Mouse (Mus musculus) heart, embryonic 15.5 days (tissue): ENCODE measurements at regions not wholly inside any gene's neighbourhood (a gene's known extent, or its start where the extent isn't known, plus 50 kb on each side); places are given as distances from the start of the nearest gene placed in this dataset.

Experiments used
- ATAC-seq: fragments of 200-750 bp; cut with Nextera tagmentation; replicated peaks from 2 replicates; pipeline ENCODE4 v1.8.0; 2017; ENCODE audit warnings: low read depth, moderate TSS enrichment; ENCODE audit not compliant: insufficient number of reproducible peaks, insufficient read depth, low FRiP score
- H3K27ac ChIP-seq: fragments of 300-500 bp; sonication (generic); 2 replicates; pipeline ENCODE4 v1.5.1; 2015; ENCODE audit warnings: mild to moderate bottlenecking, inconsistent platforms
- H3K27me3 ChIP-seq: fragments of 300-500 bp; sonication (generic); 2 replicates; pipeline ENCODE4 v1.6.1; 2015; ENCODE audit warnings: inconsistent platforms
- H3K36me3 ChIP-seq: fragments of 300-500 bp; sonication (generic); 2 replicates; pipeline ENCODE4 v1.6.1; 2015; ENCODE audit warnings: mild to moderate bottlenecking, inconsistent platforms
- H3K4me1 ChIP-seq: fragments of 300-500 bp; sonication (generic); replicated peaks from 2 replicates; pipeline ENCODE4 v1.6.1; 2015; ENCODE audit warnings: inconsistent platforms
- H3K4me2 ChIP-seq: fragments of 300-500 bp; sonication (generic); 2 replicates; pipeline ENCODE4 v1.6.1; 2015; ENCODE audit warnings: inconsistent platforms, mild to moderate bottlenecking, moderate library complexity
- H3K4me3 ChIP-seq: fragments of 300-500 bp; sonication (generic); 2 replicates; pipeline ENCODE4 v1.5.1; 2015; ENCODE audit warnings: mild to moderate bottlenecking, inconsistent platforms
- H3K9ac ChIP-seq: fragments of 300-500 bp; sonication (generic); 2 replicates; pipeline ENCODE4 v1.6.1; 2015; ENCODE audit warnings: mild to moderate bottlenecking, inconsistent platforms
- H3K9me3 ChIP-seq: fragments of 300-500 bp; sonication (generic); replicated peaks from 2 replicates; pipeline ENCODE4 v1.6.1; 2016; ENCODE audit warnings: inconsistent platforms
- WGBS: fragments of 180-500 bp; shearing (Covaris S2); methylation state at CpG from one replicate; pipeline ENCODE4 v1.1.7; 2015; ENCODE audit warnings: mixed read lengths; 5-methylcytosine and 5-hydroxymethylcytosine counted together

DNA sequence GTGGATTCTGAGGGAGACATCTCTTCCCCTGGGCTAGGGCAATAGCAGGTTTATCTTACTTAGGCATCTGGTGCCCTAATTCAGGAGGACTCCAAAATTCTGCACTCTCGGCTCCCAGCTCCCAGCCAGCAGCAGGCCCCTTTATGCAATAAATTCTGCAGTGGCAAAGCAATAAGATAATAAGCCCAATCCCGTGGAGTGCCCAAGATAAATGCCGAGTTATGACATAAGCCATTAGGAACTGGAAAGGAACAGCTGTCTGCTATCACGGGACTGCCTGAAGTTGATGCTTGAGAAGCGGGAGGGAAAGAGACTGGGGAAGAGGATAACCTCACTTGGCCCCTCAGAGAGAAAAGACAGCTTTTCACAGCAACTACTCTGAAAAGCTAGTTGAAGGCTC lies 159.0 kb downstream of the 1190002N15Rik start:
- H3K27ac ChIP-seq, result no peak overlapping the region
- ATAC-seq, result no peak; the same call in 1 of the 2 replicates

DNA sequence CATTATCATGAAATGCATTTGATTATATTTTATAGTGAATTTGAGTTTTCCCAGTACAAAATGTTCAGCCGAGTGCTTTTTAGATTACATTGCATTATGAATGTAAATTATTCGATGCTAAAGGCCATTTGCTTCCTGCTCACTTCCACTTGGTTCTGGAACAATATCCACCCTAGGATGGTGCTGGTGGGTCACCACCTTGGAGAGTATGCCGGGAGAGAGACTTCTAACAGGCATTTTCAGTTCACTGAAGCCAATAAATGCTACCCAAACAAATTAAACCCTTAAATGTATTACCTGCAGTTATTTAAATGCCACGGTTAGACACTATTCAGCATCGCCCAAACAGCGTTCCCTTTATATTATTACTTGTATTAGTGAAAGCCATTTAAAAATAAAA lies 159.6 kb downstream of the 1190002N15Rik start:
- H3K27me3 ChIP-seq, result no peaks in the 10 kb centered on the region
- peaks cover 6% of the 10 kb centered on the region; the same call in 1 of the 2 replicates for H3K4me1 ChIP-seq
- no peaks in the 10 kb centered on the region for H3K36me3 ChIP-seq
- no peak overlapping the region for H3K9ac ChIP-seq
- H3K4me3 ChIP-seq, result no peak overlapping the region
- no peak overlapping the region for H3K4me2 ChIP-seq
- H3K27ac ChIP-seq, result no peak overlapping the region
- WGBS, result 85% methylated on average over 6 of the region's 6 CpGs
- no peak for ATAC-seq
- H3K9me3 ChIP-seq, result no peaks in the 10 kb centered on the region

More for the DNA sequence above, 159.0 kb downstream of the 1190002N15Rik start:
- WGBS, result 15% methylated on average over 5 of the region's 5 CpGs
- Histone ChIP-seq H3K4me3 (no peak overlapping the region), H3K9me3 (no peaks in the 10 kb centered on the region), H3K9ac (no peak overlapping the region), H3K4me2 (no peak overlapping the region), H3K4me1 (peaks cover 6% of the 10 kb centered on the region; the same call in 1 of the 2 replicates), H3K27me3 (no peaks in the 10 kb centered on the region), H3K36me3 (no peaks in the 10 kb centered on the region)

DNA sequence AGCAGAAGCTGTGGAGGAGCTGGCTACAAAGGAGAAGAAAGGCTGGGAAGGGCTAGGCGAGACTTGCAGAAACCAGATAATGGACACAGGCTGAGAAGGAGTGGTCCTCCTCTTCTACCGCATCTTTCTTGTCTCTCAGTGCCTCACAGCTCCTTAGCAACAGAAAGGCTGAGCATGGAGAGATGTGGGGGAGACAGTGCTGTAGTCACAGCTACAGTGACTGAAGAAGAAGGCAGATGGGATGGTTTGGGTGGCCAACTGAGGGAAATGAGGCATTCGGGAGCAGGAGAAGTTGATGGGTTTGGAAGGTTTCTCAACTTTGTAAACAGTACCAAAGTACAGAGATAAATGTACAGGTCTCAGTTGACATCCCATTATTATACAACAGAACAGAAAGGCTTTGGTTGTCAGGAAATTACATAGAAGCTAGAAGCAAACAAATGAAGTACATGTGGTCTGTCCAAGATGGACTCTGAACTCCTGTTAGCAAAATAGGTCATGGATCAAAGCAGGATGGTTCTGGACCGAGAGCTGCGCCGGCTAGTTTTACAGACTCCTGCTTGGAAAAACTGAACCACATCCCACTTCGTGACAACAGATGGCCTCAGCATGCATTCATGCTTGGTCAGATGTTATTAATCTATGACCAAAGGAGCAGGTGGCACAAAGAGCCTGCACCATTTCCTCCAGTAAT lies 160.4 kb downstream of the 1190002N15Rik start:
- Histone ChIP-seq H3K36me3 (no peaks in the 10 kb centered on the region), H3K27ac (no peak overlapping the region), H3K9me3 (no peaks in the 10 kb centered on the region), H3K4me2 (no peak overlapping the region), H3K9ac (no peak overlapping the region), H3K27me3 (no peaks in the 10 kb centered on the region), H3K4me1 (peaks cover 6% of the 10 kb centered on the region; the same call in 1 of the 2 replicates), H3K4me3 (no peak overlapping the region)
- no peak for ATAC-seq
- WGBS, result 79% methylated on average over 7 of the region's 7 CpGs

DNA sequence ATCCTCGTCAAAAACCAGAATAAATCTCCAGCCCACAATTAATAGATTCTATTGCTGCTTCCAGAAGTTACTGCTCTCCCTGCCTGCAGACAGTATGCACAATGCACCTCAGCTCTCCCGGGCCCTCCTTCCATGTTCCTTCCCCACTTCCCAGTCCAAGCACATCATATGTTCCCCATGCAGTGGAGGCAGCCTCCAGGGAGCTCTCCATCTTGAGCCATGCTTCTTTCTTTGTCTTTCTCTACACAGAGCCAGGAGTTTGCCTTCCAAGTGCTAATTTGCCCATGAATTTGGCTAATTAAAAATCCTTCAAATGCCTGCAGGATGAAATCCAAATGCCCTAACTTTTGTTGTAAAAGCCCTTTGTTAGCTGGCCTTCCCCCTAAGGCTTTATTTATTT lies 166.9 kb downstream of the 1190002N15Rik start:
- Histone ChIP-seq H3K4me2 (no peak overlapping the region), H3K4me3 (no peak overlapping the region), H3K27ac (no peak overlapping the region), H3K9ac (no peak overlapping the region), H3K4me1 (no peaks in the 10 kb centered on the region), H3K36me3 (no peaks in the 10 kb centered on the region), H3K27me3 (no peaks in the 10 kb centered on the region), H3K9me3 (no peaks in the 10 kb centered on the region)
- 72% methylated on average over 2 of the region's 2 CpGs for WGBS
- no peak for ATAC-seq

DNA sequence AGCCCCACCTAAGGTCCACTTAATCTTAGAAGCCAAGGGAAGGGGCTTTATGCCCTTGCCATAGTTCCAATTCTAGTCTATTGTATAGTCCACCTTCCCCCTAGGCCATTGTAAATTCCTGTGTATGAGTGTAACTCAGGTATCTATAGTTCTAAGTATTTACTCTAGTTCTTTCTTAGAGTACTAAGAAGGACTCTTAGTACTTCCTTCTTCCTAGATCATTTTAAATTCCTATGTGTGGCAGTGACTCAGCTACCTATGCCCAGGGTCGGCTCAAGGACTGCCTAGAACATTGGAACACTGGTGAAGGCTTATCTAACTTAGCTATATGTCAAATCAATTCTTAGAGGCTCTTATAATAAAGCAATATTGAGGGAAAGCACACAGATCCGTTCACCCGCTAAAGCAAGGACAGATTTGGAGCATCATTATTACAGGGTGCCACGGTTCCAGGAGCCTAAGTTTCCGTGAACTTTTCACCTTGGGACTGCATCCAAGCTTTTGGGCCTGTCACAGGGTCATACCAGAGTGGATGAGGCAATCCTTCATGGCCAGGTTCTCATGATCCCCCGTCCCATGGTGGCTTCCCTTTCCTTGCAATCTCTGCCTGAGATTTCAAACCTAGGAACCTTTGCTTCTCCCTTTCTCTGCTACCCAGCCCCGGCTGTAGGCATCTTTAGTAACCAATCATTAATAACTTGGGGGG lies 169.5 kb downstream of the 1190002N15Rik start:
- H3K27me3 ChIP-seq, result no peaks in the 10 kb centered on the region
- no peaks in the 10 kb centered on the region for H3K4me1 ChIP-seq
- H3K9ac ChIP-seq, result no peak overlapping the region
- H3K4me3 ChIP-seq, result no peak overlapping the region
- H3K4me2 ChIP-seq, result no peak overlapping the region
- no peaks in the 10 kb centered on the region for H3K9me3 ChIP-seq
- H3K27ac ChIP-seq, result no peak overlapping the region
- H3K36me3 ChIP-seq, result no peaks in the 10 kb centered on the region
- 73% methylated on average over 7 of the region's 7 CpGs for WGBS
- no peak for ATAC-seq

DNA sequence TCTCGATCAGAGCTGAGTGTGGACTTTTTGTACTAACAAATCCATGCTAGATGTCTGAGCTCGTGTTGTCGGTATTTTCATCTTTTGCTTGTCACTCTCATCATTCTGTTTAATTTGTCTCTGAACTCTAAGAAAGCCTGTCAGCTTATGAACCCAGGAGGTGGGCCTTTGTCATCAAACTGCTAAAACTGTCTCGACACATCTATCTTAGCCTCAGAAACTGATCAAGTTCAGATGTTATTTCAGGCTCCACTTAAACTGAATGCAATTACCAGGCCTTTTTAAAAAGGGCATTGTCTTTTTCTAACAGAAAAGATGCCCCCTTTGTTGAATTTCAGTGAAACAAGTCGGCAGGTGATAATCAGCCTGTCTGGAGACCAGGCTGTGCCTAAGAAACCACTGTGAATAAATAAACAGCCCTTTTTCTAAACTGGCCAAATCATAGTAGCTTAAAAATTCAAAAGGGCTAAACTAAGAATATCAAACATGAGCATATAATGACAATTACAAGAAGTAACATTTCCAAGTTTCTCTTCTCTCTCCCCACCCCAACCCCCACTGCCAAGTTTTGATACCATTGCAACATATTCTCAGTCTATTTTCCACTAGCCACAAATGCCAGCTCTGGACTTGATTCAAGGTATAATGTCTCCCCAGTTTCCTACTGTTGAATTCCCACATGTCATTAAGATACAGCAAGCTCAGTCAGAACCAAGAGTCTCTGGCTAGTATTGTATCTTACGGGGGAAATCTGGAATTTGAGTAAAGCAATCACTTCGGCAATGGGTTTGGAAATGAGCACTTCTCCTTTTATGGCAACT lies 175.8 kb downstream of the 1190002N15Rik start:
- Histone ChIP-seq H3K9me3 (no peaks in the 10 kb centered on the region), H3K36me3 (no peaks in the 10 kb centered on the region), H3K9ac (no peak overlapping the region), H3K27ac (no peak overlapping the region), H3K4me1 (no peaks in the 10 kb centered on the region), H3K27me3 (no peaks in the 10 kb centered on the region), H3K4me3 (no peak overlapping the region), H3K4me2 (no peak overlapping the region)
- 64% methylated on average over 7 of the region's 7 CpGs for WGBS
- ATAC-seq, result no peak

DNA sequence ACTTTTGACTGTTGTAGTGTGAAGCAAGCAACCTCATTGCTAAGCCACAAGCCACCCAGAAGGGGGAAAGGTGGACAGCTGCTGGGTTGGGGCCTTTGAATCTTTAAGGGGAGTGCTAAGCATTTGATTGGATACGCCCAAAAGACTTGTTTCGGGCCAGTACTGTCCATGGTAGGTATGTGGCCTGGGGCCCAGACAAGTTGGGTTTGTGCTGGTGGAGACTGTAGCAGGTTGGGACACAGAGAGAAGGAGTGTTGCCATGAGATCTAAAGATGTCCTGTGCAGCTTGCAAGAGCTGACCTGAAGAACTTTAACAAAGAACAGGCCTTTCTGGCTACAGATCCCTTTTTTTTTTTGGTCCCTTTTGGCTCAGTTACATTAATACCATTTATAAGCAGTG lies 176.9 kb downstream of the 1190002N15Rik start:
- 80% methylated on average over 2 of the region's 2 CpGs for WGBS

DNA sequence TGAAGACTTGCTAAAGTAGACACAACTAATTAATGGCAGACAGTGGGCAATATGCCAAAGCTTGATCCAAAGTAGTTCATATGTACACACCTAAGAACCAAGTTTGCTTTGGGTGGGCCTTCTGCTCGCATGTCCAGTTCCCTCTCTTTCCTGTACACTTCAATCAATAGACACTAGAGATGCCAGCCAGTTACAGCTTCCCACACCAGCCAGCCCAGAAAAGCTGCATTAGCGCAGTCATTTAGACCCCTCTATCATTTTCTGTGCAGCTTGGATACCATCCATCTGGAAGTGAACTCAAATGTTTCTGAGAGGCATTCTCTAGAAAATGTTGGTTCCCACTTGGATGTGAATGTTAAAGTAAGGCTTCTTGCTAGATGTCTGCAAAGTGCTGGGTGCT lies 179.7 kb downstream of the 1190002N15Rik start:
- no peak overlapping the region for H3K4me2 ChIP-seq
- H3K27ac ChIP-seq, result no peak overlapping the region
- H3K9me3 ChIP-seq, result no peaks in the 10 kb centered on the region
- no peak overlapping the region for H3K4me3 ChIP-seq
- H3K36me3 ChIP-seq, result no peaks in the 10 kb centered on the region
- no peaks in the 10 kb centered on the region for H3K4me1 ChIP-seq
- ATAC-seq, result no peak
- no peaks in the 10 kb centered on the region for H3K27me3 ChIP-seq
- 70% methylated on average over 2 of the region's 2 CpGs for WGBS
- H3K9ac ChIP-seq, result no peak overlapping the region

More for the DNA sequence above, 176.9 kb downstream of the 1190002N15Rik start:
- H3K4me1 ChIP-seq, result no peaks in the 10 kb centered on the region
- no peak for ATAC-seq
- no peaks in the 10 kb centered on the region for H3K9me3 ChIP-seq
- H3K9ac ChIP-seq, result no peak overlapping the region
- no peaks in the 10 kb centered on the region for H3K36me3 ChIP-seq
- H3K4me2 ChIP-seq, result no peak overlapping the region
- no peaks in the 10 kb centered on the region for H3K27me3 ChIP-seq
- H3K27ac ChIP-seq, result no peak overlapping the region
- no peak overlapping the region for H3K4me3 ChIP-seq

DNA sequence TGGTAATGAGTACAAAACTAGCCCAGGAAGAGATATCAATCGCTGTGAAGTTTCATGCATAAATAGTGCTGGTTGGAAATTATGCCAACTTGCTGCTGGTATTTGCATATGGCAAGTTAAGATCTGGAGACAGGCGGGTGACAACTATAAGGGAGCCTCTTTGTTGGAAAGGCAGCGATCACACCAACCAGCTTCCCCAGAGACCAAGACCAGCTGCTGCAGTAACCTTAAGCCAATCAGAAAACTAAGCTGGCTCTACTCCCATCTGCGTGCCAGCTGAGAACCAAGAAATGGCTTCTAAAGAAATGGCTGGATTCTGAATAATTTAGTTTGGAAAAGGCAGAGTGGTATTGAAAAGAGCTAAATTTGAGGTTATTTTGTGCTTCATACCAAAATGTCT lies 195.9 kb downstream of the 1190002N15Rik start:
- ATAC-seq, result no peak
- no peak overlapping the region for H3K27ac ChIP-seq
- no peaks in the 10 kb centered on the region for H3K36me3 ChIP-seq
- H3K4me2 ChIP-seq, result no peak overlapping the region
- no peak overlapping the region for H3K9ac ChIP-seq
- H3K4me3 ChIP-seq, result no peak overlapping the region
- no peaks in the 10 kb centered on the region for H3K9me3 ChIP-seq
- 79% methylated on average over 4 of the region's 4 CpGs for WGBS
- H3K27me3 ChIP-seq, result no peaks in the 10 kb centered on the region
- H3K4me1 ChIP-seq, result no peaks in the 10 kb centered on the region

DNA sequence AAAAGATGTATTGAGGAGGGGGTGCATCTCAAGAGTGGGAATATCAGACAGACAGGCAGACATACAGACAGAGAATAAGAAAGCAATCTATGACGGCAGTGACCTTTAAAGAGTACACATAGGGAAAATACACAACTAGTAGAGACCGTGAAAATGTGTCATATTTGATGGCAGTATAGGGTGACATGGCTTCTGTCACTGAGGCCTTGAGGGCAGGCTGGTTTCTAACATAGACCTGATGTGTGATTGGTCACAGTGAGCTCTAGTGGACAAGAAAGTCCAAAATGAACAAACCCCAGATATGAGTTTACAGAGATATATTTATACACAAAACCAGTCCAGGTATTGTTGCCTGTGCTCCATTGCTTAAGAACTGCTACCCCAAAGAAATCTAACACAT lies 196.3 kb downstream of the 1190002N15Rik start:
- WGBS, result 83% methylated on average over 2 of the region's 2 CpGs
- Histone ChIP-seq H3K27me3 (no peaks in the 10 kb centered on the region), H3K36me3 (no peaks in the 10 kb centered on the region), H3K9me3 (no peaks in the 10 kb centered on the region), H3K9ac (no peak overlapping the region), H3K27ac (no peak overlapping the region), H3K4me1 (no peaks in the 10 kb centered on the region), H3K4me2 (no peak overlapping the region), H3K4me3 (no peak overlapping the region)
- no peak for ATAC-seq

DNA sequence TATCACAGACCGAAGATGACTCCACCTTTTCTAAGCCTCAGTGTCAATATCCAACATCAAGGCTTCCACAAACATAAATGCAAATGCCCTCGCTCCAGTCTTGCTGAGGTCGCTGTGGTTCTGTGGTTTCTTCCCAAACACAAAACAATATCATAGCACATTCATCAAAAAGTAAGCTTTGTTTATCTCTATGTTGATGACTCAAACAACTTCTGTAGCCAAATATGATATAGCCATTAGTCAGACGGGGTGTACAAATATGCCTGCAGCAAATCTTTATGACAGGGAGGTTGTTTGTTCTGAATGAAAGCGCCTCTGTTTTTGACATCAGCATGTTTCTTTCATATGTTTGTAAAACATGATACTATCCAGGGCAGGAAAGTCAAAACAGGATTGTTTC lies 204.4 kb downstream of the 1190002N15Rik start:
- Histone ChIP-seq H3K9ac (no peak overlapping the region), H3K9me3 (no peaks in the 10 kb centered on the region)
- WGBS, result 79% methylated on average over 5 of the region's 5 CpGs

More for the DNA sequence above, 204.4 kb downstream of the 1190002N15Rik start:
- no peak overlapping the region for H3K4me2 ChIP-seq
- no peak overlapping the region for H3K4me3 ChIP-seq
- H3K27ac ChIP-seq, result no peak overlapping the region
- no peak for ATAC-seq
- H3K27me3 ChIP-seq, result no peaks in the 10 kb centered on the region
- no peaks in the 10 kb centered on the region for H3K36me3 ChIP-seq
- no peaks in the 10 kb centered on the region for H3K4me1 ChIP-seq
